Mouse (Mus musculus): ENCODE measurements around the gene Gm13698. TPM values are rescaled to one million over a fixed set of nuclear protein-coding genes. Genes with fewer than 3 reads are reported as not detected.
"Not testable (repeated sequence)": the region's sequence is repeated elsewhere in the genome, so short reads cannot be mapped to it uniquely, and the experiment has no call there.

Gene Gm13698
- polyA plus RNA-seq, 1 experiment from 2014 or later: not detected

GRCm38 (mm10) chr2:83984443-83984842 is 28.9 kb downstream of the Gm13698 start, which contains the start of gene Gm13697:
Gm13697 (plus strand) TSS chr2:83984743.
- no CpG with 5 or more reads among the region's 6 CpGs for WGBS
- not testable (repeated sequence) for DNase-seq (ENCODE audit: low spot score); H3K4me1 ChIP-seq (replicated peaks; ENCODE audit: control insufficient read depth, insufficient read depth, low read length)

GRCm38 (mm10) chr2:83990253-83990652 is 34.8 kb downstream of the Gm13698 start, which contains the start of gene Gm13691:
Gm13691 (plus strand) TSS chr2:83990553.
- ATAC-seq (replicated peaks; ENCODE audit: low FRiP score); H3K36me3 ChIP-seq (ENCODE audit: control insufficient read depth, insufficient read depth, low read length); H3K4me2 ChIP-seq; H3K27ac ChIP-seq (ENCODE audit: low read depth, low read length); H3K27me3 ChIP-seq (replicated peaks; ENCODE audit: control insufficient read depth, insufficient read depth, low read length); H3K9me3 ChIP-seq (ENCODE audit: control insufficient read depth, low read length); H3K4me3 ChIP-seq (ENCODE audit: low read depth, low read length); H3K4me1 ChIP-seq (replicated peaks; ENCODE audit: control insufficient read depth, insufficient read depth, low read length); DNase-seq (ENCODE audit: low spot score); H3K9ac ChIP-seq (ENCODE audit: low read depth, low read length): not testable (repeated sequence)
- no CpG with 5 or more reads among the region's 6 CpGs for WGBS

More at GRCm38 (mm10) chr2:83984443-83984842, 28.9 kb downstream of the Gm13698 start, which contains the start of gene Gm13697:
- not testable (repeated sequence) for H3K27ac ChIP-seq (ENCODE audit: low read depth, low read length); H3K27me3 ChIP-seq (replicated peaks; ENCODE audit: control insufficient read depth, insufficient read depth, low read length); H3K9ac ChIP-seq (ENCODE audit: low read depth, low read length); H3K9me3 ChIP-seq (ENCODE audit: control insufficient read depth, low read length); H3K4me3 ChIP-seq (ENCODE audit: low read depth, low read length); H3K4me2 ChIP-seq; ATAC-seq (replicated peaks; ENCODE audit: low FRiP score); H3K36me3 ChIP-seq (ENCODE audit: control insufficient read depth, insufficient read depth, low read length)

GRCm38 (mm10) chr2:83993639-83994255 is 38.3 kb downstream of the Gm13698 start:
- WGBS: 25% methylated on average over 7 of the region's 9 CpGs
- H3K4me3 ChIP-seq (ENCODE audit: low read depth, low read length); H3K36me3 ChIP-seq (ENCODE audit: control insufficient read depth, insufficient read depth, low read length); H3K9ac ChIP-seq (ENCODE audit: low read depth, low read length); DNase-seq (ENCODE audit: low spot score); H3K27ac ChIP-seq (ENCODE audit: low read depth, low read length); H3K4me2 ChIP-seq; ATAC-seq (replicated peaks; ENCODE audit: low FRiP score); H3K27me3 ChIP-seq (replicated peaks; ENCODE audit: control insufficient read depth, insufficient read depth, low read length); H3K9me3 ChIP-seq (ENCODE audit: control insufficient read depth, low read length); H3K4me1 ChIP-seq (replicated peaks; ENCODE audit: control insufficient read depth, insufficient read depth, low read length): not testable (repeated sequence)

- ATAC-seq (replicated peaks; ENCODE audit: low FRiP score): not testable (repeated sequence)
- no CpG with 5 or more reads among the region's 3 CpGs for WGBS
Observed at GRCm38 (mm10) chr2:83994526-83994925, 39.0 kb downstream of the Gm13698 start.

More at GRCm38 (mm10) chr2:83994526-83994925, 39.0 kb downstream of the Gm13698 start:
- not testable (repeated sequence) for H3K4me1 ChIP-seq (replicated peaks; ENCODE audit: control insufficient read depth, insufficient read depth, low read length); H3K27me3 ChIP-seq (replicated peaks; ENCODE audit: control insufficient read depth, insufficient read depth, low read length); H3K4me2 ChIP-seq; H3K36me3 ChIP-seq (ENCODE audit: control insufficient read depth, insufficient read depth, low read length); H3K4me3 ChIP-seq (ENCODE audit: low read depth, low read length); H3K27ac ChIP-seq (ENCODE audit: low read depth, low read length); DNase-seq (ENCODE audit: low spot score); H3K9ac ChIP-seq (ENCODE audit: low read depth, low read length); H3K9me3 ChIP-seq (ENCODE audit: control insufficient read depth, low read length)

Other genes starting within 250 kb of the Gm13698 start
- gene Itgav, start 231.3 kb upstream of the Gm13698 start, polyA plus RNA-seq (2014; fragmentation: Nextera tagmentation; extraction: Ambion mirVana): 34.3 and 38.3 TPM in 2 replicates
- 1.9 and 2.0 TPM in 2 replicates for gene Fam171b, start 143.1 kb upstream of the Gm13698 start, polyA plus RNA-seq (2014; fragmentation: Nextera tagmentation; extraction: Ambion mirVana)
- gene Zswim2, start 14.5 kb upstream of the Gm13698 start, polyA plus RNA-seq (2014; fragmentation: Nextera tagmentation; extraction: Ambion mirVana): not detected in 2 replicates
- not detected in 2 replicates for gene Gm13693, start 5.8 kb downstream of the Gm13698 start, polyA plus RNA-seq (2014; fragmentation: Nextera tagmentation; extraction: Ambion mirVana)
- not detected in 2 replicates for gene Gm13695, start 11.6 kb downstream of the Gm13698 start, polyA plus RNA-seq (2014; fragmentation: Nextera tagmentation; extraction: Ambion mirVana)
- not detected in 2 replicates for gene Gm13696, start 17.4 kb downstream of the Gm13698 start, polyA plus RNA-seq (2014; fragmentation: Nextera tagmentation; extraction: Ambion mirVana)
- not detected in 2 replicates for gene Gm13694, start 23.2 kb downstream of the Gm13698 start, polyA plus RNA-seq (2014; fragmentation: Nextera tagmentation; extraction: Ambion mirVana)
- gene Gm13697, start 29.1 kb downstream of the Gm13698 start, polyA plus RNA-seq (2014; fragmentation: Nextera tagmentation; extraction: Ambion mirVana): not detected in 2 replicates
- not detected in 2 replicates for gene Gm13691, start 34.9 kb downstream of the Gm13698 start, polyA plus RNA-seq (2014; fragmentation: Nextera tagmentation; extraction: Ambion mirVana)